Mouse (Mus musculus) heart, embryonic 14.5 days (tissue): ENCODE measurements at regions not wholly inside any gene's neighbourhood (a gene's known extent, or its start where the extent isn't known, plus 50 kb on each side); places are given as distances from the start of the nearest gene placed in this dataset.
A peak's percentile ranks its signal among the peaks of the same experiment; 100 is the strongest.

Experiments
- ATAC-seq: fragments of 200-750 bp; cut with Nextera tagmentation; 2 replicates; pipeline ENCODE4 v1.8.0; 2017; ENCODE audit warnings: low read depth, moderate TSS enrichment; ENCODE audit not compliant: insufficient number of reproducible peaks, insufficient read depth, low FRiP score
- H3K27ac ChIP-seq, 2 experiments: fragments of 200-500 bp in 1 of 2; fragments of 300-500 bp in 1 of 2; sonication (generic) in 1 of 2; replicated peaks in 1 of 2; 2 replicates each; pipeline ENCODE4 v1.5.1; 2012 to 2014; ENCODE audit warnings: low read depth in 2 of 2, low read length in 2 of 2, control low read depth in 1 of 2, mild to moderate bottlenecking in 1 of 2, mixed read lengths in 1 of 2; ENCODE audit not compliant: control insufficient read depth in 1 of 2, insufficient read depth in 1 of 2
- H3K27me3 ChIP-seq: fragments of 300-500 bp; sonication (generic); 2 replicates; pipeline ENCODE4 v1.6.1; 2014; ENCODE audit warnings: mild to moderate bottlenecking, low read length, control low read depth; ENCODE audit not compliant: control insufficient read depth, insufficient read depth
- H3K36me3 ChIP-seq: fragments of 300-500 bp; sonication (generic); 2 replicates; pipeline ENCODE4 v1.6.1; 2014; ENCODE audit warnings: mild to moderate bottlenecking, control low read depth, low read length, mixed read lengths; ENCODE audit not compliant: control insufficient read depth, insufficient read depth
- H3K4me1 ChIP-seq, 2 experiments: fragments of 200-500 bp in 1 of 2; fragments of 300-500 bp in 1 of 2; sonication (generic) in 1 of 2; 2 replicates each; pipeline ENCODE4 v1.6.1; 2012 to 2014; ENCODE audit warnings: low read length in 2 of 2, control low read depth in 1 of 2, mixed read lengths in 1 of 2; ENCODE audit not compliant: control insufficient read depth in 2 of 2, insufficient read depth in 2 of 2
- H3K4me2 ChIP-seq: fragments of 300-500 bp; sonication (generic); 2 replicates; pipeline ENCODE4 v1.6.1; 2014; ENCODE audit warnings: mild to moderate bottlenecking, low read length
- H3K4me3 ChIP-seq, 2 experiments: fragments of 200-500 bp in 1 of 2; fragments of 300-500 bp in 1 of 2; sonication (generic) in 1 of 2; 2 replicates each; pipeline ENCODE4 v1.5.1; 2012 to 2014; ENCODE audit warnings: low read length in 2 of 2, mild to moderate bottlenecking in 2 of 2, control low read depth in 1 of 2, low read depth in 1 of 2, moderate library complexity in 1 of 2; ENCODE audit not compliant: control insufficient read depth in 1 of 2, insufficient read depth in 1 of 2
- H3K9ac ChIP-seq: fragments of 300-500 bp; sonication (generic); 2 replicates; pipeline ENCODE4 v1.6.1; 2014; ENCODE audit warnings: mild to moderate bottlenecking, low read length
- H3K9me3 ChIP-seq: fragments of 300-500 bp; sonication (generic); 2 replicates; pipeline ENCODE4 v1.6.1; 2016; ENCODE audit warnings: low read length, control low read depth; ENCODE audit not compliant: control insufficient read depth
- WGBS: fragments of 180-500 bp; shearing (Covaris S2); extraction: QIAGEN DNeasy Blood & Tissue Kit; methylation state at CpG from one replicate; pipeline ENCODE4 v1.1.7; 2014; 5-methylcytosine and 5-hydroxymethylcytosine counted together

GRCm38 (mm10) chr4:33702028-33702666, 222.2 kb upstream of the Cnr1 start:
- Histone ChIP-seq H3K27me3 (no peaks in the 10 kb centered on the region), H3K4me1 (no peaks in the 10 kb centered on the region), H3K9ac (no peak overlapping the region), H3K9me3 (peaks cover 6% of the 10 kb centered on the region; the same call in 1 of the 2 replicates), H3K36me3 (no peaks in the 10 kb centered on the region), H3K27ac (no peak overlapping the region), H3K4me2 (no peak overlapping the region), H3K4me3 (no peak overlapping the region)
- 66% methylated on average over 7 of the region's 7 CpGs for WGBS
- no peak for ATAC-seq

GRCm38 (mm10) chr4:33705722-33706121, 218.7 kb upstream of the Cnr1 start:
- no peak overlapping the region for H3K4me3 ChIP-seq
- WGBS = 86% methylated on average over 6 of the region's 6 CpGs
- H3K9me3 ChIP-seq = peaks cover 6% of the 10 kb centered on the region; the same call in 1 of the 2 replicates
- no peak overlapping the region for H3K27ac ChIP-seq
- H3K9ac ChIP-seq = no peak overlapping the region
- no peaks in the 10 kb centered on the region for H3K27me3 ChIP-seq
- no peak overlapping the region for H3K4me2 ChIP-seq
- no peaks in the 10 kb centered on the region for H3K4me1 ChIP-seq
- no peak for ATAC-seq
- no peaks in the 10 kb centered on the region for H3K36me3 ChIP-seq

GRCm38 (mm10) chr4:33706785-33707184, 217.6 kb upstream of the Cnr1 start:
- Histone ChIP-seq H3K4me2 (no peak overlapping the region), H3K36me3 (no peaks in the 10 kb centered on the region), H3K9me3 (peaks cover 6% of the 10 kb centered on the region; the same call in 1 of the 2 replicates), H3K27ac (no peak overlapping the region), H3K27me3 (no peaks in the 10 kb centered on the region), H3K4me3 (no peak overlapping the region), H3K4me1 (no peaks in the 10 kb centered on the region), H3K9ac (no peak overlapping the region)
- 44% methylated on average over 10 of the region's 10 CpGs for WGBS
- no peak for ATAC-seq

GRCm38 (mm10) chr4:33716475-33717117, 207.8 kb upstream of the Cnr1 start:
- Histone ChIP-seq H3K4me1 (peaks cover 0 to 9% of the 10 kb centered on the region in 2 experiments; a peak in 2 of 4 replicates), H3K9me3 (no peaks in the 10 kb centered on the region), H3K27me3 (0 out of 2 replicates have a peak, but pooled peaks cover 3% of the 10 kb centered on the region), H3K9ac (peak overlapping the region; percentile 47; the same call in 1 of the 2 replicates), H3K4me2 (peak overlapping the region; percentile 65), H3K27ac (no peak overlapping the region), H3K36me3 (no peaks in the 10 kb centered on the region), H3K4me3 (peak overlapping the region; percentile 25 to 32)
- 8% methylated on average over 20 of the region's 20 CpGs for WGBS
- no peak for ATAC-seq

- H3K4me2 ChIP-seq = no peak overlapping the region
- no peaks in the 10 kb centered on the region for H3K36me3 ChIP-seq
- no peak overlapping the region for H3K4me3 ChIP-seq
- H3K9ac ChIP-seq = no peak overlapping the region
- 61% methylated on average over 10 of the region's 10 CpGs for WGBS
- peaks cover 0 to 9% of the 10 kb centered on the region in 2 experiments; a peak in 2 of 4 replicates for H3K4me1 ChIP-seq
- 0 out of 2 replicates have a peak, but pooled peaks cover 3% of the 10 kb centered on the region for H3K27me3 ChIP-seq
- H3K27ac ChIP-seq = no peak overlapping the region
- H3K9me3 ChIP-seq = no peaks in the 10 kb centered on the region
- ATAC-seq = no peak
These were observed 203.4 kb upstream of the Cnr1 start for GRCm38 (mm10) chr4:33720972-33721371.

- WGBS = 88% methylated on average over 4 of the region's 4 CpGs
- Histone ChIP-seq H3K4me3 (no peak overlapping the region), H3K36me3 (no peaks in the 10 kb centered on the region)
These were observed 202.4 kb upstream of the Cnr1 start for GRCm38 (mm10) chr4:33721971-33722370.

GRCm38 (mm10) chr4:33731837-33732236, 192.6 kb upstream of the Cnr1 start:
- no peak overlapping the region; a peak in 1 of 4 replicates for H3K27ac ChIP-seq
- WGBS = 41% methylated on average over 4 of the region's 4 CpGs
- no peaks in the 10 kb centered on the region for H3K36me3 ChIP-seq
- no peak overlapping the region for H3K4me3 ChIP-seq
- no peaks in the 10 kb centered on the region for H3K27me3 ChIP-seq
- no peaks in the 10 kb centered on the region for H3K9me3 ChIP-seq
- no peak overlapping the region; the same call in 1 of the 2 replicates for H3K4me2 ChIP-seq
- peaks cover 9 to 18% of the 10 kb centered on the region in 2 experiments for H3K4me1 ChIP-seq
- no peak for ATAC-seq
- no peak overlapping the region for H3K9ac ChIP-seq

More at GRCm38 (mm10) chr4:33721971-33722370, 202.4 kb upstream of the Cnr1 start:
- no peaks in the 10 kb centered on the region for H3K9me3 ChIP-seq
- 0 out of 2 replicates have a peak, but pooled peaks cover 3% of the 10 kb centered on the region for H3K27me3 ChIP-seq
- H3K4me1 ChIP-seq = peaks cover 0 to 2% of the 10 kb centered on the region in 2 experiments; a peak in 1 of 4 replicates
- H3K9ac ChIP-seq = no peak overlapping the region
- ATAC-seq = no peak
- H3K27ac ChIP-seq = no peak overlapping the region
- H3K4me2 ChIP-seq = no peak overlapping the region
